Mouse (Mus musculus): Measurements from ENCODE around the gene Ttc16.

DNA sequence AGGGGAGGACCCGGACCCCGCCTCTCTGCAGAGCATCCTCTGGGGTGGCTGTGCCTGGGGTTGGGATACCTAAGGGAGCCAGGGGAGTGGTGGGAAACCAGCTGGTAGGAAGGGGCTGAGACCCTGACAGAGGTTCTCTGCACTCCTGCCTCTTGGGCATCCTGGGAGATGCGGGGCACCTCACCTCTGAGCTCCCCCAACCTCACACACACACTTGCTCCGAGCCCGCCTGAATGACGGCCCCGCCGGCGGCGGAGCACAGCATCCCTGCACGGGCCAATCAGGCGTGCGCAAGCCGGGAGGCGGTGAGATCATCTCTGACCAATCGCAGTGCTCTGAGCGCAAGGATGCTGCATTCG lies 33.3 kb downstream of the Ttc16 start:
- no peak for TF ChIP-seq USF1 (IDR thresholded peaks at IDR 0.05; ENCODE audit: low read depth)
- no peak for TF ChIP-seq MYOG (IDR thresholded peaks at IDR 0.05; ENCODE audit: control insufficient read depth, extremely low read depth, insufficient read length)
- TF ChIP-seq CTCF (IDR thresholded peaks at IDR 0.05; ENCODE audit: control insufficient read depth, insufficient read depth, insufficient read length), result no peak
- no peak for TF ChIP-seq MAX (IDR thresholded peaks at IDR 0.05)

All from C2C12 (cell line).